Mouse (Mus musculus): ENCODE measurements at regions not wholly inside any gene's neighbourhood (a gene's known extent, or its start where the extent isn't known, plus 50 kb on each side); places are given as distances from the start of the nearest gene placed in this dataset.
A peak's percentile ranks its signal among the peaks of the same experiment; 100 is the strongest.

- H3K9me3 ChIP-seq (ENCODE audit: low read length), result no peaks in the 10 kb centered on the region
- 83% methylated on average over 4 of the region's 4 CpGs for WGBS (ENCODE audit: insufficient replicate concordance)
- no peaks in the 10 kb centered on the region for H3K27me3 ChIP-seq (ENCODE audit: insufficient read depth, low read length)
- DNase-seq (no peak), ATAC-seq (no peak)
- TF ChIP-seq EP300 (IDR thresholded peaks at IDR 0.05; ENCODE audit: low read depth), result no peak
- no peak for TF ChIP-seq CTCF (IDR thresholded peaks at IDR 0.05; ENCODE audit: low read depth)
- H3K4me3 ChIP-seq (ENCODE audit: low read depth, low read length), result no peak overlapping the region
- H3K4me1 ChIP-seq (ENCODE audit: insufficient read depth), result no peaks in the 10 kb centered on the region
- no peak overlapping the region for H3K27ac ChIP-seq (ENCODE audit: low read depth)
- no peak overlapping the region for H3K9ac ChIP-seq (replicated peaks)
- no peak overlapping the region for H3K4me2 ChIP-seq (ENCODE audit: low read depth, low read length)
- no peaks in the 10 kb centered on the region for H3K36me3 ChIP-seq (replicated peaks; ENCODE audit: insufficient read depth, low read length)
Measured at GRCm38 (mm10) chr8:31427706-31428105, 2000.8 kb upstream of the 5930422O12Rik start.

- Histone ChIP-seq H3K36me3 (replicated peaks; ENCODE audit: insufficient read depth, low read length) (no peaks in the 10 kb centered on the region), H3K27me3 (ENCODE audit: insufficient read depth, low read length) (no peaks in the 10 kb centered on the region), H3K9me3 (ENCODE audit: low read length) (no peaks in the 10 kb centered on the region), H3K4me3 (ENCODE audit: low read depth, low read length) (no peak overlapping the region), H3K9ac (replicated peaks) (no peak overlapping the region), H3K4me1 (ENCODE audit: insufficient read depth) (no peaks in the 10 kb centered on the region), H3K27ac (ENCODE audit: low read depth) (no peak overlapping the region), H3K4me2 (ENCODE audit: low read depth, low read length) (no peak overlapping the region)
- DNase-seq (no peak), ATAC-seq (no peak)
- WGBS (ENCODE audit: insufficient replicate concordance), result 80% methylated on average over 10 of the region's 10 CpGs
- TF ChIP-seq EP300 (IDR thresholded peaks at IDR 0.05; ENCODE audit: low read depth) (no peak), CTCF (IDR thresholded peaks at IDR 0.05; ENCODE audit: low read depth) (no peak)
Measured at GRCm38 (mm10) chr8:31436445-31437191, 1991.9 kb upstream of the 5930422O12Rik start.

GRCm38 (mm10) chr8:31444834-31445233, 1983.7 kb upstream of the 5930422O12Rik start:
- H3K27me3 ChIP-seq (ENCODE audit: insufficient read depth, low read length), result no peaks in the 10 kb centered on the region
- DNase-seq, result no peak
- 62% methylated on average over 1 of the region's 1 CpGs for WGBS (ENCODE audit: insufficient replicate concordance)
- H3K9me3 ChIP-seq (ENCODE audit: low read length), result no peaks in the 10 kb centered on the region
- H3K27ac ChIP-seq (ENCODE audit: low read depth), result no peak overlapping the region
- ATAC-seq, result peak; percentile 64; the same call in 1 of the 2 replicates
- H3K36me3 ChIP-seq (replicated peaks; ENCODE audit: insufficient read depth, low read length), result no peaks in the 10 kb centered on the region
- no peak overlapping the region for H3K4me2 ChIP-seq (ENCODE audit: low read depth, low read length)
- no peak overlapping the region for H3K4me3 ChIP-seq (ENCODE audit: low read depth, low read length)
- H3K9ac ChIP-seq (replicated peaks), result no peak overlapping the region
- H3K4me1 ChIP-seq (ENCODE audit: insufficient read depth), result no peaks in the 10 kb centered on the region
- TF ChIP-seq CTCF (IDR thresholded peaks at IDR 0.05; ENCODE audit: low read depth), result no peak
- TF ChIP-seq EP300 (IDR thresholded peaks at IDR 0.05; ENCODE audit: low read depth), result no peak

GRCm38 (mm10) chr8:31447984-31448383, 1980.5 kb upstream of the 5930422O12Rik start:
- Histone ChIP-seq H3K4me2 (ENCODE audit: low read depth, low read length) (no peak overlapping the region), H3K9ac (replicated peaks) (no peak overlapping the region), H3K9me3 (ENCODE audit: low read length) (no peaks in the 10 kb centered on the region), H3K36me3 (replicated peaks; ENCODE audit: insufficient read depth, low read length) (no peaks in the 10 kb centered on the region), H3K27ac (ENCODE audit: low read depth) (no peak overlapping the region), H3K4me3 (ENCODE audit: low read depth, low read length) (no peak overlapping the region), H3K4me1 (ENCODE audit: insufficient read depth) (no peaks in the 10 kb centered on the region), H3K27me3 (ENCODE audit: insufficient read depth, low read length) (no peaks in the 10 kb centered on the region)
- 70% methylated on average over 2 of the region's 2 CpGs for WGBS (ENCODE audit: insufficient replicate concordance)
- ATAC-seq, result no peak
- TF ChIP-seq CTCF (IDR thresholded peaks at IDR 0.05; ENCODE audit: low read depth) (no peak), EP300 (IDR thresholded peaks at IDR 0.05; ENCODE audit: low read depth) (no peak)
- DNase-seq, result no peak

- Histone ChIP-seq H3K4me2 (ENCODE audit: low read depth, low read length) (no peak overlapping the region), H3K27me3 (ENCODE audit: insufficient read depth, low read length) (no peaks in the 10 kb centered on the region), H3K9me3 (ENCODE audit: low read length) (no peaks in the 10 kb centered on the region), H3K36me3 (replicated peaks; ENCODE audit: insufficient read depth, low read length) (no peaks in the 10 kb centered on the region), H3K9ac (replicated peaks) (no peak overlapping the region), H3K27ac (ENCODE audit: low read depth) (no peak overlapping the region), H3K4me3 (ENCODE audit: low read depth, low read length) (no peak overlapping the region), H3K4me1 (ENCODE audit: insufficient read depth) (no peaks in the 10 kb centered on the region)
- 78% methylated on average over 16 of the region's 16 CpGs for WGBS (ENCODE audit: insufficient replicate concordance)
- TF ChIP-seq CTCF (IDR thresholded peaks at IDR 0.05; ENCODE audit: low read depth) (no peak), EP300 (IDR thresholded peaks at IDR 0.05; ENCODE audit: low read depth) (no peak)
- DNase-seq (no peak), ATAC-seq (no peak)
Measured at GRCm38 (mm10) chr8:31454736-31455391, 1973.6 kb upstream of the 5930422O12Rik start.

GRCm38 (mm10) chr8:31460349-31460748, 1968.2 kb upstream of the 5930422O12Rik start:
- TF ChIP-seq EP300 (IDR thresholded peaks at IDR 0.05; ENCODE audit: low read depth), result no peak
- TF ChIP-seq CTCF (IDR thresholded peaks at IDR 0.05; ENCODE audit: low read depth), result no peak
- ATAC-seq, result no peak

More at GRCm38 (mm10) chr8:31460349-31460748, 1968.2 kb upstream of the 5930422O12Rik start:
- H3K4me3 ChIP-seq (ENCODE audit: low read depth, low read length), result no peak overlapping the region
- no peaks in the 10 kb centered on the region for H3K27me3 ChIP-seq (ENCODE audit: insufficient read depth, low read length)
- 71% methylated on average over 3 of the region's 3 CpGs for WGBS (ENCODE audit: insufficient replicate concordance)
- DNase-seq, result no peak
- H3K4me2 ChIP-seq (ENCODE audit: low read depth, low read length), result no peak overlapping the region
- H3K9ac ChIP-seq (replicated peaks), result no peak overlapping the region
- H3K27ac ChIP-seq (ENCODE audit: low read depth), result no peak overlapping the region
- no peaks in the 10 kb centered on the region for H3K36me3 ChIP-seq (replicated peaks; ENCODE audit: insufficient read depth, low read length)
- no peaks in the 10 kb centered on the region for H3K9me3 ChIP-seq (ENCODE audit: low read length)
- no peaks in the 10 kb centered on the region for H3K4me1 ChIP-seq (ENCODE audit: insufficient read depth)

All from liver, postnatal 0 days (tissue).